Mouse (Mus musculus) lung, postnatal 36 days (tissue): ENCODE data around the gene Nab2.
"Not testable (repeated sequence)": the region's sequence is repeated elsewhere in the genome, so short reads cannot be mapped to it uniquely, and the experiment has no call there.

Experiments used
- DNase-seq: peaks from one replicate; pipeline ENCODE4 v3.0.0; 2022; ENCODE audit warnings: mixed read lengths

Gene Nab2

GRCm38 (mm10) chr10:127671276-127671675 is 2.9 kb upstream of the Nab2 start:
- peak; percentile 60 for DNase-seq

- no peak for DNase-seq
Observed at GRCm38 (mm10) chr10:127670185-127670584, 1.8 kb upstream of the Nab2 start.

GRCm38 (mm10) chr10:127669170-127669569 is 802 bp upstream of the Nab2 start:
- peak; percentile 36 for DNase-seq

- peak; percentile 97 for DNase-seq
Observed at GRCm38 (mm10) chr10:127667269-127668092, 887 bp downstream of the Nab2 start.

- DNase-seq, result peak; percentile 89
Observed at GRCm38 (mm10) chr10:127666501-127667268, 1.7 kb downstream of the Nab2 start, which contains the start of gene Nemp1. TSS of gene Nemp1 (plus strand) at chr10:127666901.

GRCm38 (mm10) chr10:127665366-127666181 is 2.8 kb downstream of the Nab2 start:
- DNase-seq, result peak; percentile 49

GRCm38 (mm10) chr10:127664891-127665290 is 3.5 kb downstream of the Nab2 start:
- DNase-seq, result no peak

- no peak for DNase-seq
Observed at GRCm38 (mm10) chr10:127664166-127664565, 4.2 kb downstream of the Nab2 start.

GRCm38 (mm10) chr10:127663590-127663989 is 4.8 kb downstream of the Nab2 start:
- no peak for DNase-seq

- DNase-seq, result peak; percentile 54
Observed at GRCm38 (mm10) chr10:127662666-127663253, 5.6 kb downstream of the Nab2 start.

GRCm38 (mm10) chr10:127661915-127662663 is 6.3 kb downstream of the Nab2 start:
- peak; percentile 82 for DNase-seq

GRCm38 (mm10) chr10:127661291-127661914 is 7.0 kb downstream of the Nab2 start:
- DNase-seq, result no peak

- DNase-seq, result no peak
Observed at GRCm38 (mm10) chr10:127659551-127659950, 8.8 kb downstream of the Nab2 start.

GRCm38 (mm10) chr10:127658076-127658475 is 10.3 kb downstream of the Nab2 start:
- DNase-seq, result peak; percentile 20

GRCm38 (mm10) chr10:127657617-127658016 is 10.8 kb downstream of the Nab2 start:
- DNase-seq, result not testable (repeated sequence)

GRCm38 (mm10) chr10:127654970-127655579 is 13.3 kb downstream of the Nab2 start:
- DNase-seq, result no peak

- DNase-seq, result no peak
Observed at GRCm38 (mm10) chr10:127652906-127653638, 15.3 kb downstream of the Nab2 start.

- no peak for DNase-seq
Observed at GRCm38 (mm10) chr10:127645791-127646190, 22.6 kb downstream of the Nab2 start.

- peak; percentile 93 for DNase-seq
Observed at GRCm38 (mm10) chr10:127643553-127644238, 24.7 kb downstream of the Nab2 start.
